Mouse (Mus musculus) heart, postnatal 4 days (tissue): ENCODE measurements around the gene Btbd1. TPM values are rescaled to one million over a fixed set of nuclear protein-coding genes. Genes with fewer than 3 reads are reported as not detected.

Experiments
- DNase-seq: peaks from one replicate; pipeline ENCODE4 v3.0.0; 2021
- total RNA-seq, 2 experiments: library from RNA; stranded (reverse); gene quantifications; 2 replicates each; pipeline ENCODE4 v1.2.3; 2021

The Btbd1 gene
- total RNA-seq = 100 to 1,000 TPM; 128 to 133 TPM

DNA sequence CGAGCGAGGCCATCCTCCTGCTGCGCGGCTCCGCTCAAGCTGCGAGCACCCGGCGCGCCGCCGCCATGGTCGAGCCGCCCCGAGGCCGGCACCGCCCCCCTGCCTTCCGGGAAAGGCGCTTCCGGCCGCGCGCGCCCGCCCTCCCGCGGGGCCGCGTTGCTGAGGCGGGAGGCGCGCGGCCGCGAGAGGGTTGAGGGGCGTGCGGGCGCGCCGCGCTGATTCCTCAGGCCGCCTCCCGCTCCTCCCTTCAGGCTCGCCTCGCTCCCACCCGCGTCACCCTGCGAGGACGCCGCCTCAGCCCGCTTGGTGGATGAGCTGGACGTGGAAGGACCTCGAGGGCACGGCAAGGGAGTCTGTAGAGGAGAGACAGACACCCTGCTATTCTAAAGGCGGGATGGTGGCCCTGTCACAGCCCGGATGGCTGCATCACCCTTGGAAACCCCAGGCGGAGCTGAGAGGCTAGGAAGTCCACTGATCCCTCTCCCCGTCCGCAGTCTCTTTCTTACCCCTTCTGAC lies at the start of gene Btbd1:
Gene Btbd1, minus strand, starts transcription at position 53 of the 516 bp plus-strand sequence.
- peak; percentile 90 for DNase-seq

DNA sequence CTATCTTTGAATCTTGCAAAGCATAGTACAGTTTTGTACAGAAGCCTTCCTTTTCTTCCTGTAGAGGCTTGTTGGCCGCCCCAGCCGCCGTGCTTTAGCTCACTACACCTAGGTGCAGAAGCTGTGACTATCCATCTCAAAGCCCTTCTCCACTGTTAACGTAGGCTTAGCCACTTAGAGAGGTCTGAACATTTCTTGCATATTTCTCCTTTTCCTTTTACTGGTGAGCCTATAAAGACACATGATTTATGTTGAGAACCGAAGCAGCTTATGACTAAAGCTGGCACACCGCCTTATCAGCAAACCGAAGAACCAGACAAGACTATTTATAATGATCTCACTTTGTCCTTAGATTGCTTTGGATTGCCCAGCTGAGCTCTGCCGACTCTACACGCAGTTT lies 46.1 kb upstream of the Btbd1 start:
- DNase-seq = no peak

DNA sequence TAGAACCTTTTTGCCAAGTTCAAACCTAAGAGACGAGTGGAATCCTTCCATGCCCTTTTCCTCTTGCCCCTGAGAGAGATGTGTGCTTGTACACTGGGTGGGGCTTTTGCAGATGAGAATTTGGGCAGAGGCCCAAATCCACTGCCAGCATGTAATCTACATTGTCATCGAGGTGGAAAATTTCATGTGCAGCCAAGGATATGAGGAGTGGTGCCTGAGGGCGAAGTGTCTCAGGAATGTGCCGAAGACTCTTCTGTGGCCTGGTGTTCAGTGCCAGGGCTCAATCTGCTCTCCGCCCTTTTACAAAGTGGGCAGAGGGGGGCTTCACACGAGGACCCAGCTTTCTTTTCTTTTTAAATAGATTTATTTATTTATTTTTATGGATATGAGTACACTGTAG lies 45.4 kb upstream of the Btbd1 start:
- DNase-seq = no peak

DNA sequence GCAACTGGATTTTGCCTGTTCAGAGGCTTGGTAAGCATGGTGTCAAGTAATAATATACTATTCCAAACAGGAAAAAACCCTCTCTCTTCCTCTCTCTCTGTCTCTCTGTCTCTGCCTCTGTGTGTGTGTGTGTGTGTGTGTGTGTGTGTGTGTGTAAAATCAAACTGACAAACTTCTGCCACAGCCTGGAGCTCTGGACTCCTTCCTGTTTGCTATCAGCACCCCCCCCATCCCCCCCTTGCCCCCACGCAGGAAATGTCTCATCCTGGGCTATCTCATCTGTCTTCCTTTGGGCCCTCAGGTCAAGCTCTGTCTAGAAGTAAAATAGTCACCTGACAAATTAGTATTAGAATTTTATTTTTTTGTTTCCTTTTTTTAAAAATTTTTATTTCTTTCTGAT lies 44.6 kb upstream of the Btbd1 start:
- DNase-seq = no peak

DNA sequence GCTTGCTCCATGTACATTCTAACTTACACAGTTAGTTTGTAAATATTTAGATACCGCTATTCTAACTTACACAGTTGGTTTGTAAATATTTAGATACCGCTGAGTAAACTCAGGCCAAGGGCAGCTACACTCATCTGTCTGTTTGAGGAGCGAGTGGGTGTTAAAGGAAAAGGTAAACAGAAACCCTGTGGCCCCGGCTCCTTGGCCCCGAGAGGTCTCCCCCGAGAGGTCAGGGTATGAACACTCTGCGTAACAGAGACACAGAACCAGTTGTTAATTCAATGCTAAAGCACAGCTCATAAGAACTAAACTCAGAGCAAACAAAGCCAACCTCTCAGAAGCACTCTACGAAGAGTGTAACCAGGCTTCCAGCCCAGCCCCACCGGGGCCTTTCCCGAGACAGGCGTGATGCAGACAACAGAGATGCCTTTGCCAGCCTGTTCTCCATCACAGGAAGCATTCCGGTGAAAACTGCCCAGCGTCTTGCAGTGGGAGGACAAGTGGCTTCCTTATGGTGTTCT lies 43.3 kb upstream of the Btbd1 start:
- DNase-seq = no peak

DNA sequence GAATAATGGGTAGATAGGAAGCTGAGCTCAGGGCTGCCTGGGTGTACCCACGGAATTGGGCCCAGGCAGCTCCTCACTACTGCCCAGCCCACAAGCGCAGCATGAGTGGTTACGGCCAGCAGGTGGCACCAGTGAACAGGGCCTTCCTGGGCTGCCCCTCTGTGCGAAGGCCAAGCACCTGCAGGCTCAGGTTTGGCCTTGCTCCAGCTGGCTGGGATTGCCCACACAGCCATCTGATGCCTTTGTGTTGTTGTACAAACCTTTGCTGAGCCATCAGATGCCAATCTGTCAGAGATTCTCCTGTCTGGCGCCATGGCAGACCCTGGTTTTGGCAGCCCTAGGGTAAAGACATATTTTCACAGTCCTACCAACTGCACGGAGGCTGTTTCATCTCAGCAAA lies 38.9 kb upstream of the Btbd1 start:
- DNase-seq = peak; percentile 82

DNA sequence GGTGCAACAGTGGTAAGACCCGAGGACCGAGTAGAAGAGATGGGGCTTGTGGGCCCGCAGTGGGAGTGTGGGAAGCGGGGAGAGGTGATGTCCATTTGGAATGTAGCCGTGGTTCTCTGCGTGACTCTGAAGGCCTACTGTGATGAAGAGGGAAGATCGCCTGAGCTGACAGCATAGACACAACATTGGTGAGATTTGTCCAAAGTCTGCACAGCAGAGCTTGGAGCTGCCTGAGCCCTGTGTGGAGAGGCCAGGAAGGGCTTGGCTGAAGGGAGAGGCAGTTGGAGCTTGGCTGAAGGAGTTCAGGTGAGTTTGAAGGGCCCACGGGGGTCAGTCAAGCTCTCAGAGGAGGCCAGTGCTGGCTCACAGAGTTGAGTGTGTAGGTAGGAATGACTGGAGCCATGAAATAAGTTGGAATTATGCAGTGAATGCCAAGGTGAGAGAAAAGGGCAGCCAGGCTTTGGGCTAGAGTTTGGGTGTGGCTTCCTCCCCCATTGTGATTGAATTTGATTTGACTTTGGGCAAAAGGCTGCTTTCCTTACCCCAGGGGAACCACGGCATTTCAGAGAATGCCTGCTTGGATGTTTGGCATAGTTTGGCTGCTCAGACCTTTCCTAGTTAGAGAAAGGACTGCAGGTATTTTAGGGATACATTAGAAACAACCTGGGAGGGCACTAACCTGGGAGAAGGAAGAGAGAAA lies 38.1 kb upstream of the Btbd1 start:
- no peak for DNase-seq

DNA sequence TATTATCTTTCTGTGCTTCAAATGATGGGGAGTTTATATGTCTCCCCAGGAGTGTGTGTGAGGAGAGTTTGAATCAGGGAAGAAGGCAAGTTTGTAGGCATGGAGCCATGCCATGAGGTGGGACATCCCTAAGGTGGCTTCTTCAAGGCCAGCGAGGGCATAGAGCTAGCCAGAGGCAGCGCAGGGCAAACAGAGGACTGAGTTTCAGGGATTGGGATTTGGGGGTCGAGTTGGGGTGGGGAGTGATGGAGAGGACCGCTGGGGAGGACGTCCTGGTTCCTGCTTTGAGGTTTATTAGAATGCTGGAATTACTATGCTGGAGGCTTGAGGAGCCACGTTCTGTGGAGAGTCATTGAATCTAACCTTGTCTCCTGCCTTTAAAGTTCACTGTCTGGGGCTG lies 36.7 kb upstream of the Btbd1 start:
- DNase-seq = no peak

DNA sequence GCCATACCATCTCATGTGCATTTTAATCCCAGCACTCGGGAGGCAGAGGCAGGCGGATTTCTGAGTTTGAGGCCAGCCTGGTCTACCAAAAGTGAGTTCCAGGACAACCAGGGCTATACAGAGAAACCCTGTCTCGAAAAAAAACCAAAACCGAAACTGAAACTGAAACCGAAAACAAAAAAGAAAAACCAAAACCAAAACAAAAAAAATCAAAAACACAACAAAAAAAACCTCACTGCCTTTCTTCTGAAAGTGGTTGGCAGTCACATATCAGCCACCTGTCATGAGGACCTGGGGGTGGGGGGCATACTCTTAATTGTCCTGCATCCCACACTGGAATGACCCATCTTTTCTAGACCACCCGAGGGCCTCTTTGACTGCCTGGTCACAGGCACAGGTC lies 35.3 kb upstream of the Btbd1 start:
- DNase-seq = no peak

DNA sequence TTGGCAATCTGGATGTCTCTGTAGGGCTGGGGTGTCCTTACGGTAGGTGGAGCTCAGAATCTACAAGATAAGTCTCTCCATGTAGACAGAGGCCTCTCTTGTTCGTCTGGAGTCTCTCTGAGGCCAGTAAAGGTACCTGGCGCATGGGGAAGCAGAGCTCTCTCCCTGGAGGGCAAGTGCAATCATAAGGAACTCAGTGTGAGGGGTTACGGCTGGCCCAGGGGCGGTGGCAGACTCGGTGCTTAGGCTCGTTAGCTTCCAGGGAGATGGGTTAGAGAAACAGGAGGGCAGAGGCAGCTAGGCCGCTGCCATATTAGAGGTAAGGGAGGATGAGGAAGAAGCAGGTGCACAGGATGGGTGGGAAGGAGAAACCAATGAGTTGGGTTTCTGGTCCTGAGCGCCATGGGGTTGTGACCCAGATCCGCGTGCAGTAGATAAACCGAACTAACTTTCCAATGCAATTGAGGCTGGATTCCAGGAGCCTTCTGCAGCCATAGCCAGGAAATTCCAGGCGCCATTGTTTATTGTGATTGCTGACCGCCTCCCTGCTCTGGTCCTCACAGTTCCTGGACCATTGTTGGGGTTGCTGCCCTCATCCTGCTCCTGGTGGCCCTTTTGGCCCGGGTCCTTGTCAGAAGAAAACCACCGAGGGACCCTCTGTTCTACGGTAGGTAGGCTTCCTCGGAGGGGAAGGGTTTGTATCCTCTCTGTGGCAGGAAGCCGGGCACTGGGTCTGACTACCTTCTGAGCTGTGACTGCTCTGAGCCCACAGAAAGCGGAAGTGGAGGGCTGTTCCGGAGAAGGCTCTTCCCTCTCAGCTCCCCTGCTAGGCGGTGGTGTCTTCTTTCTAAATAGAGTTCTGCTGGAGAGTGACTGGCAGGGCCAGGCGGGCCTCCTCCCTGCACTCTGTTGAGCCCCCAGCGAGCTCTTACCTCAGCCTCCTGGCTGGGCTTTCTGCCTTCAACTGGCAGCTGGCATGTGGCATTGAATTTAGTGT lies 33.7 kb upstream of the Btbd1 start:
- peak; percentile 29 for DNase-seq

DNA sequence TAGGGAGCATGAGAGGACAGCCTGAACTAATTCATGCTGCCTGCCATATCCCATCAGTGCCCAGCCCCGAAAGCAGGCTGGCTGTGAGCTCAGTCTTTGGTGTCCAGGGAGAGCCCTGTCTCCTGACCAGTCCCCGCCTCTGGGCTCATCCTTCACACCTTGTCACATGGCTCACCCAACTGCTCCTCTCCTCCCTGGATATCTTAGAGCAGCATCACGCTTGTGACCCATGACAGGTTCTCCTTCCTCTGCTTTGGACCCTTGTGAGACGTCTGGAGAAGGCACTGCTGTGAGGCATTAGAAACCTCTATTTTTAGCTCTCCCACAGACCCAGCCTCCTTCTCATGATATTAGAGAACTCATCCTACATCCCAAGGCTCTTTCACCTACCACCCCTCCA lies 32.7 kb upstream of the Btbd1 start:
- DNase-seq = no peak

DNA sequence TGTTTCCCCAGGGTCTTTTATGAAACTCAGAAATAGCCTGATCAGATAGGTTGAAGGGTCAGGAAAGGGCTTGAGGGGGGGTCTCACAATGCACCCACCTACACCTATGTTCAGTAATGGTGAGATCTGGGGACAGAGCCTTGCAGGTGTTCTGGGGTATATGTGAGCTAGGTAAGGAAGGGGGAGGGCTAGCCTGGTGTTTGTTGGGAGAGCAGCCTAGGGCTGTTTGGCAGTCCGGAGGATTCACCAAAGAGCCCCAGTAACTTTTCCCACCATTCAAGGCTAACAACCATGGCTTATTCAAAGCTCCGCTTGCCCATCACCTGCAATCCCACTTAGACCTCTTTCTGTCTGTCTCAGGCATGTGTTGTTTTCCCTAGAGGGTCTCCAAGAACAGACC lies 32.2 kb upstream of the Btbd1 start:
- no peak for DNase-seq

DNA sequence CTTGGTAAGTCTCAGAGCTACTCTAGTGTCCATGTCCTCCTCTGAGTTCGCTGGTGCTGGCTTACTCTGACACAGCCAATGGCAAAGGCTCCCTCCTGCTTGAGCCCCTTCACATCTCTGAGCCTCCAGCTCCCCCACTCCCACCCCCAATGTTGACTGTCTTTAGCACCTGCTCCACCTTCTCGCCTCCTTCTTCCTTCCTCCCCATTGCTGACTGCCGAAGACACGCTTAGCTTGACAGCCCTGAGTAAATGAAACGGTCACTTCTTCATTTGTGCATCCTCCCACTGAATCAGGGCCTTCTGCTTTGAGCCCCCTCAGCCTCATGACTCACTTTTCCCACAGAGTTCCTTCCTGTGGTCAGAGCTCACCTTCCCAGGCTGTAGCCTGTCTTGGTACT lies 31.8 kb upstream of the Btbd1 start:
- no peak for DNase-seq

DNA sequence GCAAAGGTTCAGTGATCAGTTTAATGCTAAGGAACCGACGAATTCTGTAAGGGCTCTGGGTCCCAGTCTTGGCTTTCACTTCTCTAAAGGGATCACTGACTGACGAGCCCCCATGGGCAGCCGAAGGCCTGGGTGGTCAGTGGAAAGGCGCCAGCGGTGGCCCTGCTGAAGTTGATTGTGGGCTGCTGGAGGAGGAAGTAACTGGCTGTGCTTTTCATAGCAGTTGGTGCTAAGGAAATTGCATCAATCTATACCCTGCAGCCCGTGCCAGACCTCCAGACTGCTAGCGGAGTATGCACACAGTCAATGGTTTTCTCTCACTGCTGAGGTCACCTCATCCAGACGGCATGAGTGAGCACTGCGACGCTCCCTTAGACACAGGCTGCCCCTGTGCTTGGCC lies 30.8 kb upstream of the Btbd1 start:
- peak; percentile 32 for DNase-seq

DNA sequence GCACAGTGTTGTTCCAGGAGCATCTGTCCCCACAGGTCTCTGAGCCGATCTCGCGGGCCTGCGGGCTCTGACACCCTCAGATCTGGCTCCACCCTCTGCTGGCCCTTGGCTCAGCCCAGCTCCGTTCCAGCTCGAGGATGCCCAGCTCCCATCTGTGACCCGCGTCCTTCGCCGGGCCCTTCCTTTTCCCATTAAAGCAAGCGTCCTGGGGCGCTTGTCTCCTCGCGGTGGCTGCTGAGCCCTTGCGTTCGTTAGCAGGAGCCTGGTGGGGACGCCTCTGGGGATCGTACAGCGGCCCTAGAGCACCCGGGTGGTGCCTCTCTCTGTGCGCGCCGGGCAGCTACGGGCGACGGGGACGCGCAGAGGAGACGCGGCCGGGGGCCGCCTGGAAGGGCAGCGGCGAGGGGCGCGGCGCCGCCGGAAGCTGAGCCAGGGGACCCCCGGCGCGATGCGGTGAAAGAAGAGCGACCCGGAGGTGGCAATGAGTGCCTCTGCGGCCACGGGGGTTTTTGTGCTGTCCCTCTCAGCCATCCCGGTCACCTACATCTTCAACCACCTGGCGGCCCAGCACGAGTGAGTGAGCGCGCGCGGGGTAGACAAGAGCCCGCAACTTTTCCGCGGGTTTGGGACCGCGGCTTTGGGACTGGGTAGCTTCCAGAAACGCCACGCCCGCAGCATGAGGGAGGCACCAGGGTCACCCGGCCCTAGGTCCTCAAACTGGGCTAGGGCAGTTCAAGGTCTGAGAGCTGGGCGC lies 29.9 kb upstream of the Btbd1 start, which contains the start of gene Tm6sf1:
Gene Tm6sf1, plus strand, starts transcription at position 34 of the 754 bp plus-strand sequence.
- peak; percentile 55 for DNase-seq

DNA sequence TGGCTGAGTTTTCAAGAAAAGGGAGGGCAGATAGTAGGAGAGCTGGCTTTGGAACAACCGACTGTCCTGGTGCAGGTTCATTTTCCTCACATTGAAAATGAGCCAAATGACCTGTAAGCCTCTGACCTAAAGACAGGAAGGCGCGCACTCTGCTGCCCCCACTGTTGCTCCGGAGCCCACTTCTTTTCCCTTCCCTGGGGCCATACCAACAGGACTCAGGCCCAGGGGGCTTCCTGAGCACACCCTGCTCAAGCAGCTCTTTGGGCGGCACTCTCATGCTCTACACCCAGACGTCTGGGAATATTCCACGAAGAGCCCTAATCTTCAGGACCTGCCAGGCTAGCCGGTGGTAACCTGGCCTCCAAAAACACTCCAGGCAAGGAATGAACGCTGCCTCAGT lies 29.0 kb upstream of the Btbd1 start:
- no peak for DNase-seq

DNA sequence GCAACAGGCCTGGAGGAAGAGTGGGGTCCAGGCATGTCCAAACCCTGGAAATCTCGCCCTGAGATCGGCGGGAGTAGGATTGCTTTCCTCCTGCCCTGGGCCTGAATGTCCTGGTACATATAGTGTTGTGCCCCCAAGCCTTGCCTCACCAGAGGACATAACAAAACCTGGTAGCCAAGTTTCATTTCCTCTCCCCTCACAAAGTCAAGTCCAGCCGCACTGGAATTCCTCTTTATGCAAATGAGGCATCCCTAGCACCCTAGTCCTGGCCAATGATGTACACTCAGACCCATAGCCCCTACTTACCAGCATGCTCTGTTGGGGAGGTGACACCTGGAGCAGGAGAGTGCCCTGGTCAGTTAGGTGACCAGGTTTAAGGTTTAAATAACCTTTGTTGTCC lies 27.0 kb upstream of the Btbd1 start:
- DNase-seq = no peak

DNA sequence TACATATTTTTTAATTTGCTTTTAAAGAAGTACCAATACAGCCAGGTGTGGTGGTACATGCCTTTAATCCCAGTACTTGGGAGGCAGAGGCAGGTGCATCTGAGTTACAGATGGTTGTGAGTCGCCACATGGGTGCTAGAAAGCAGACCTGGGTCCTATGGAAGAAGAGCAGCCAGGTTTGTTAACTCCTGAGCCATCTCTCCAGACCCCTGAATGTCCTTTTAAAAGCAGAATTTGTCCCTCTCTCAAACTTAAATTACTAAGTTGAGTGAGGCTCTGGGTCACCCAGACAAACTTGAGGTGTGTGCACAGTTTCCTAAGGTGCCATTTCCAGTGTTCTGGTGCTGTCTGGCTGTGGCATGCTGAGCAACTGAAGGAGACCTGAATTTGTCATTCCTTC lies 26.5 kb upstream of the Btbd1 start, which contains the start of gene Gm10160:
Gene Gm10160, minus strand, starts transcription at position 101 of the 400 bp plus-strand sequence.
- DNase-seq = no peak

DNA sequence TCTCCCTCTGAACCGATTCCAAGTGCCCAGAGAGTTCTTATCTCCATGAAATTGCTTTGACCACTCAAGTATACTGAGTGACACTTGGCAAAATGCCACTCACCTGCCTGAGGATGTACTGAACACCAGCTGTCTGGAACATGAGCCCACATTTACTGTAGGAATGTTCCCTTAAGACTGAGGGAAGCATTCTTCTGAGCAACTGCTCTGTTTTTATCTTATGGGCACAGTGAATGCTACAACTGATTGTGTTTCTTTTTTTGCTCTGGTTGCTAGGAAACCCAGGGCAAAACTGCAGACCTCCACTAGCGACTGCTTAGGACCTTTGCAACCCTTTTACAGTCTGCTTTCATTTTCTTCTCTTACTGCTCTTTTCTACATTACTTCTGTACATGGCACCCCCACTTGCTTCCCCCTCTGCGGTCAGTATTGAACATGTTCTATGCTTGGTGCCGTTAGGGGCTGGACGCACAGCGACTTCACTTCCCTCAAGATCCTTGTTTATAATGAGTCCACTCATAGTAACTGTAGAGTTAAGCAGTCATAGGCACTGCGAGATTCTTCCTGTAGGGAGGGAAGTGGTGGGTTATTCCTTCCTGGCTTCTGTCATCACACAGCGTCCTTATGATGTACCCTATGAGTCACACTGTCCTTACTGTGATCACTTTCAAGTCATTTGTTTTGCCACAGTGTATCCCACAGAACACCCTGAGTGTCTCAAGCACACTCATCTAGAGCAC lies 25.5 kb upstream of the Btbd1 start:
- DNase-seq = no peak

DNA sequence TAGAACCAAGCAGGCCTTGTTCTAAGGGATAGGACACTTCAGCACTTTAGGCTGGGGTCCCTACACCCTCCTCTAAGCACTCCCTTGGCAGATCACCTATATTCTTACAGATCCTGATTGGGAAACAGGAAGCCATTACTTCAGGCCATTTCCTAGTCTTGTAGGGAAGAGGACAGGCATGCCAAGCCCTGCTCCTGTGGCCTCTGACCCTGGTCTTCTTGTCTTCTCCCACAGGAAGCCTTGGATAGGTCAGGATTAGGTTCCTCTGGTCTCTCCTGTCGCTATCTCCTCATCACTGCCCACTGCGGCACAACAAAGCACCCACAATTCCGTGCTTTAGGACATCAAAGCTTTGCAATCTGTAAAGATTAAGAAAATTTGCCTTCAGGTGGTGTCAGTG lies 22.5 kb upstream of the Btbd1 start:
- no peak for DNase-seq

DNA sequence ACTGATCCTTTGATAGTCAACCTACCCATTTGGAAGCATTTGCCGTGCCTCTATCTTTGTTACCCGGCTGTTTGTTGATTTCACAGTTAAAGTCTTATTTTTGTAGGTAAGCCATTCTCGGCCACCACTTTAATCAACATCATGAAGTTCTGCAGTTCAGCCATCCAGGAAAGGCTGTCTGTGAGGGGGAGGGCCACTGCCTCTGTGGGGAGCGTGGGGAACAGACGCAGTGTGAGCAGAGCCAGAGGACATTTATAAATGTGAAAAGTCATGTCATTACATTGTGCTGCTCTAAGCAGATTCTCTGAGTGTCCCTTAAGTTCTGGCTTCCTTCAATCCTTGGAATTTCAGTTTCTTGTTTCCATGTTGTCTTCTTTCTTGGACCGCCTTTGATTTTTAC lies 20.9 kb upstream of the Btbd1 start:
- DNase-seq = no peak

DNA sequence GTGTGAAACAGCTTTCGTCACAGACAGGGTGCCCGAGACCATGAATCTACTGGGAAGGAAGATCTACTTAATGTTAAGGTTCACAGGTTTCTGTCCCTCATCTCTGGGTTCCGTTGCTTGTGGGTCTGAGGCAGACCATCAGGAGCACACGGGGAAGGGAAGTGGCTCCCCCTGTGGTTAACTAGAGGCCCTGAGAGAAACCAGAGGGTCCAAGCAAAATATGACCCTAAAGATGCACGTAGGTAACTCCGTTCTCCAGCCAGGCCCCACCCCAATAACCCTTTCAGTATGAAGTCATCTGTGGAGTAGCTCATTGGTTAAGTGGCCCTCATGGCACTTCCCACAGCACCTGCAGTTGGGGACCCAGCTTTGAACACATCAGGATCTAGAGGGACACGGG lies 20.4 kb upstream of the Btbd1 start:
- DNase-seq = no peak
